Mouse (Mus musculus) lung, postnatal 4 days (tissue): ENCODE results near the gene Rbks.

Experiments used
- DNase-seq, 2 experiments: peaks; one replicate each; pipeline ENCODE4 v3.0.0; 2021

Gene Rbks

DNA sequence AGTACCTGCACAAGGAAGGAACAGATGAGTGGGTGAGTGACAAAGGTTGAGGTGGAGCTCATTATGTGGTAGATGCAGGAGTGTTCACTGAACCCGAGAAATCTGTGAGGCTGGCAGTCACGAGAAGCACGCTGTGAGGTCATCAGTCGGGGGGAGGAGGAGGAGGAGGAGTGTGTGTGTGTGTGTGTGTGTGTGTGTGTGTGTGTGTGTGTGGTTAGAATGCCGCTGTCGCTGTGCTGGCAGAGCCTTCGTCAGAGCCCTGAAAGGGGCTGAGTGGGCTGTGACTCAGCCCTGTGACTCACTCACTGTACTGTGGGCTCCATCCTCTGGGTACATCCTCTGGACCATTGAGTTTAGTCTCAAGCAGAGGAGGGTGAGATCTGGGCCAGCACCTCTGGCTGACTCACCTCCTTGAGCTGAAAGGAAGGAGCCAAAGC lies 120.9 kb downstream of the Rbks start:
- peak in 1 of 2 experiments; percentile 41 for DNase-seq
